Mouse (Mus musculus): Measurements from ENCODE around the gene Trp53bp2.

DNA sequence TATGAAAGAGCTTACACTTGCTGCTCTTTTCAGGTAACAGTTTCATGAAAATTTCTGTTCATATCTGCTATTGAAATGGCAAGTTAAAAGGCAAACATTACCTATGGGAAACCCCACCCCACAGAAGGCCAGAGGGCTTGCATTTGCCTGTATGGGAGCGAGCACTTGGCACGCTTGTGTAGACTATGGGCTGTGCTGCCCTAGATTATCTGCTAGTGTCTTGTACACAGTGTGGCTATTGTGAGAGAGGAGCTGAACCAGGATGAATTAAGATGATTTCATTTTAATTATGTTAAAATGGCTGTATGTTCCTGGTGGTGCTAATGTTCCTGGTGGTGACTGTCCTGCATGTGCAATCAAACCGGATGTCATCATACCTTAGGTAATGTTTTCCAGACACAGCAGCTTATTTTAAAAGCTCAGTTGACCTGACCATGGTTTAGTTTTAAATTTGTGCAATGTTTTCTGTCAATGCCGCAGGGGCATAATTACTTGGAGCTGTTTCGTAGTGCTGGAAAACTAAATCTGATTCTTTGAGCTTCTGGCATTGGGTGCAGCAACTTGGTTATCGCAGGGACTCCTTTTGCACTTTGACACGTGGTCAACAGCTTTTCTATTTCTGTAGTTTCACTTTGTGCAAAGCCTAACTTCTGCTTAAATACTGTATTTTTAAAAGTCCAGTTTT is 3.8 kb downstream of the Trp53bp2 start:
- TF ChIP-seq CTCF (IDR thresholded peaks at IDR 0.05; ENCODE audit: low read depth, low read length) (no peak), POLR2A (IDR thresholded peaks at IDR 0.05; ENCODE audit: extremely low read depth, insufficient read depth, low read length) (no peak)
